Mouse (Mus musculus) MEL (cell line): ENCODE data around the gene Tmem182.

Experiments
- CHD1 ChIP-seq: IDR thresholded peaks from 2 replicates; pipeline ENCODE4 v1.6.1; 2012; ENCODE audit warnings: low read depth, mild to moderate bottlenecking, inconsistent platforms, low read length, improper control_type of control experiment
- CTCF ChIP-seq, 3 experiments: IDR thresholded peaks in 2 of 3; conservative IDR thresholded peaks in 1 of 3; 2 replicates each; pipeline ENCODE4 v1.5.1; 2011 to 2012; ENCODE audit warnings: low read length in 3 of 3, low read depth in 2 of 3, mild to moderate bottlenecking in 2 of 3, improper control_type of control experiment in 1 of 3, inconsistent platforms in 1 of 3, mixed read lengths in 1 of 3, moderate library complexity in 1 of 3; ENCODE audit not compliant: control insufficient read depth in 1 of 3, insufficient read depth in 1 of 3, poor library complexity in 1 of 3, severe bottlenecking in 1 of 3
- ELF1 ChIP-seq: IDR thresholded peaks from 2 replicates; pipeline ENCODE4 v1.6.1; 2014; ENCODE audit warnings: low read depth, mild to moderate bottlenecking, inconsistent platforms, low read length, improper control_type of control experiment, moderate library complexity
- POLR2AphosphoS2 ChIP-seq: IDR thresholded peaks from 2 replicates; pipeline ENCODE4 v1.6.1; 2011; ENCODE audit warnings: low read length, improper control_type of control experiment
- SMC3 ChIP-seq: IDR thresholded peaks from 2 replicates; pipeline ENCODE4 v1.6.1; 2011; ENCODE audit warnings: low read depth, low read length, improper control_type of control experiment

- no peak for TF ChIP-seq CTCF (IDR thresholded peaks at IDR 0.05 in 2 of 3, conservative IDR thresholded peaks at IDR 0.05 in 1 of 3; ENCODE audit: control insufficient read depth in 1 of 3, insufficient read depth in 1 of 3, low read depth in 2 of 3, low read length in 3 of 3, poor library complexity in 1 of 3, severe bottlenecking in 1 of 3)
- TF ChIP-seq ELF1 = no peak
- no peak for TF ChIP-seq SMC3
- TF ChIP-seq POLR2AphosphoS2 = no peak
- TF ChIP-seq CHD1 = no peak
Observed at GRCm38 (mm10) chr1:40903712-40904111, 98.3 kb downstream of the Tmem182 start.
